Mouse (Mus musculus) heart, embryonic 13.5 days (tissue): ENCODE data around the gene Itpr1. TPM values are rescaled to one million over a fixed set of nuclear protein-coding genes. Genes with fewer than 3 reads are reported as not detected.

Source experiments
- ATAC-seq: fragments of 200-750 bp; cut with Nextera tagmentation; 2 replicates; pipeline ENCODE4 v1.8.0; 2017; ENCODE audit warnings: moderate TSS enrichment; ENCODE audit not compliant: insufficient number of reproducible peaks, low FRiP score, low TSS enrichment; ENCODE audit errors: extremely low read depth
- H3K27ac ChIP-seq: fragments of 300-500 bp; sonication (generic); replicated peaks from 2 replicates; pipeline ENCODE4 v1.5.1; 2015; ENCODE audit warnings: moderate library complexity, mild to moderate bottlenecking, inconsistent platforms
- H3K27me3 ChIP-seq: fragments of 300-500 bp; sonication (generic); replicated peaks from 2 replicates; pipeline ENCODE4 v1.6.1; 2015; ENCODE audit warnings: mild to moderate bottlenecking, inconsistent platforms
- H3K36me3 ChIP-seq: fragments of 300-500 bp; sonication (generic); 2 replicates; pipeline ENCODE4 v1.6.1; 2015; ENCODE audit warnings: mild to moderate bottlenecking, inconsistent platforms
- H3K4me1 ChIP-seq: fragments of 300-500 bp; sonication (generic); 2 replicates; pipeline ENCODE4 v1.6.1; 2015; ENCODE audit warnings: inconsistent platforms
- H3K4me2 ChIP-seq: fragments of 300-500 bp; sonication (generic); 2 replicates; pipeline ENCODE4 v1.6.1; 2015; ENCODE audit warnings: inconsistent platforms, mild to moderate bottlenecking, moderate library complexity
- H3K4me3 ChIP-seq: fragments of 300-500 bp; sonication (generic); 2 replicates; pipeline ENCODE4 v1.5.1; 2015; ENCODE audit warnings: moderate library complexity, mild to moderate bottlenecking, inconsistent platforms
- H3K9ac ChIP-seq: fragments of 300-500 bp; sonication (generic); 2 replicates; pipeline ENCODE4 v1.6.1; 2015; ENCODE audit warnings: inconsistent platforms, mild to moderate bottlenecking, moderate library complexity
- H3K9me3 ChIP-seq: fragments of 300-500 bp; sonication (generic); 2 replicates; pipeline ENCODE4 v1.6.1; 2016; ENCODE audit warnings: inconsistent platforms
- WGBS: fragments of 180-500 bp; shearing (Covaris S2); methylation state at CpG from one replicate; pipeline ENCODE4 v1.1.7; 2015; ENCODE audit warnings: mixed read lengths; 5-methylcytosine and 5-hydroxymethylcytosine counted together
- polyA plus RNA-seq: library from polyadenylated mRNA; unstranded; fragments of >200 nt; fragmentation: Nextera tagmentation; extraction: Ambion mirVana; gene quantifications from 2 replicates; pipeline ENCODE4 v1.2.1, GENCODE M21; 2015

Itpr1 gene
- polyA plus RNA-seq, 1 experiment from 2014 or later, result 12.1 TPM

DNA sequence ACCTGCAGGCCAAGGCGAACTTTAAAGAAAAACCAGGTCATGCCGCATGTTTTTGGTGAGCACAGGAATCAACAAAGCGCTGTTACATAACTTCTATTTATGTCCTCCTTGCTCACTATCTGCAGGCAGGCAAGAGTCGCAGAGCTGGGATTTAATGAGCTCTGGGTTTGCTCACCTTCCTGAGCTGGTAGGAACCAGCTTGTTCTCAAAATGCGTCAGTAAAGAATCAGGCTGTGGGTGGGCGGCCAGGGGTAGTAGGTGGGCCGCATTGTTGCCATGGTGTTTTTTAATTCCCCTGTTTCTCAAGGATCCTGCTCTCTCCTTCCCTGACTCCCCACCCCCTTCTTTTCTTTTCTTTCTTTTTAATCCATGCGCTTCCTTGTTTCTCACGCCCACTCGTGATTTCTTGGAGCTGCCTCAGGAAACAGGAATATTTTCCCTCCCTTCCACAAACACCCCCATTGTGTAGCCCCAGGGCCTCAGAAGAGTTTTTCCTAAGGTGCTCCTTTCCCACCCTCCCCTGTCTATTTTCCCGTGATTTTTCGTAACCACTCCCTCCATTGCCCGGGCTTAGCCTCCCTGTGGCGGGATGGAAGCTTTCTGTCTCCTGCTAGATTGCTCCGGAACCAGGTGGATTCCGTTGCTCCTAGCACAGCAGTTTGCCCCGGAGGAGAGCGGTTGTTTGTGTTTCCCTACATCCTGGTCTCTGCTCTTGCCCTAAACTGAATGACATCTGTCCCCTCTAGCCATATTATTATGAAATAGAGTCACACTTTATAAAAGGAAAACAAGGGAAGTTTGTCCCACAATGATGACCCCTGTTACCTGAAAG is 243.6 kb downstream of the Itpr1 start:
- Histone ChIP-seq H3K4me3 (peak overlapping the region; percentile 22), H3K4me2 (peak overlapping the region; percentile 61), H3K36me3 (no peaks in the 10 kb centered on the region), H3K27ac (peak overlapping the region; percentile 75), H3K9me3 (no peaks in the 10 kb centered on the region), H3K27me3 (no peaks in the 10 kb centered on the region), H3K9ac (peak overlapping the region; percentile 71), H3K4me1 (peaks cover 48% of the 10 kb centered on the region)
- WGBS, result 19% methylated on average over 18 of the region's 18 CpGs
- ATAC-seq, result 0 out of 2 replicates have a peak, but pooled peaks have one; percentile 22

DNA sequence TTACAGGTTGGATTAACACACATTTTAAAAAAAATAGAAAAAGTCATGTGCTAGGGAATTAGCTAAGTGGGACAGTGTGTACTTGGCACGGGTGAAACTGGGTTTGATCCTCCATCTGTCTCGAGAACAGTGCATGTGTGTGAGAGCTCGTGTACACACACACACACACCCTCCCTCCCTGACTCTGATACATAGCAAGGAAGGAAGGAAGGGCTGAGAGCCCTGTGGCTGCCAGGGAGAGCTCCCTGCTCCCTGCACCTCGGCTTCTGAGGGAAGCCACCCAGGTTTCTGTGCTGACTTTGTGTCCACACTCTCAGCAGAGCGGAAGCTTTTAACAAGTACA is 244.1 kb downstream of the Itpr1 start:
- H3K4me1 ChIP-seq, result peaks cover 43% of the 10 kb centered on the region
- H3K27me3 ChIP-seq, result no peaks in the 10 kb centered on the region
- WGBS, result 23% methylated on average over 5 of the region's 5 CpGs
- no peaks in the 10 kb centered on the region for H3K9me3 ChIP-seq
- no peak for ATAC-seq
- peak overlapping the region; percentile 61 for H3K4me2 ChIP-seq
- H3K4me3 ChIP-seq, result peak overlapping the region; percentile 22; the same call in 1 of the 2 replicates
- H3K27ac ChIP-seq, result peak overlapping the region; percentile 75
- no peaks in the 10 kb centered on the region for H3K36me3 ChIP-seq
- H3K9ac ChIP-seq, result peak overlapping the region; percentile 71

DNA sequence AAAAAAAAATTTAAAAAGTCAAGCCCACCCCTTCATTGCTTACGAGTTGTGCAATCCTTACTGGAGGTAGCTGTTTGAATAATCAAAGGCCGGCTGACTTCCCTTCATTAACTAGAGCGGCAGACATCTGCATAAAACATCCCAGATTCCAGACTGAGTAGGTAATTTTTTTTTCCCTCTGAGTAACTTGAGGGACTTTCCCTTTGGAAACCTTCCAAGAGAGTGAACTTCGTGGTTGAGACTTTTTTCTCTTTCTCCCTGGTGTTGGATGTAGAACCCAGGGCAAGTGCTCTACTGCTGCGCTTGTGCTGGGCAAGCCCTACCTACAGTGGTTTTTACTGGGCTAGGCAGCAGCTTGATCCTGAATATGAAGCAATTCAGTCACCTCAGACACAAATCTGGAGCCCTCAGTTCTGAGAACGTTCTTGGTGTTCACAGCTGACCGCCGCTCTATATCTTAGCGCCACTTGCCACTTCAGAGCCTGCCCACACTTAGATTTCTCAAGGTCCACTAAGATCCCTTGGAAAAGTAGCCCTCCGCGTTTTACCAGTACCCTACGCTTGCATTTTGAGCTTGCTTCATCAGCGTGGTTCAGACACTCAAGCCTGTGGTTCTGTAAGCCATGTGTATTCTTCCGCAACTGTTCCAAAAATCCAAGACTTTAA is 244.8 kb downstream of the Itpr1 start:
- H3K9ac ChIP-seq, result no peak overlapping the region
- H3K9me3 ChIP-seq, result no peaks in the 10 kb centered on the region
- H3K36me3 ChIP-seq, result no peaks in the 10 kb centered on the region
- H3K4me1 ChIP-seq, result peaks cover 43% of the 10 kb centered on the region
- no peaks in the 10 kb centered on the region for H3K27me3 ChIP-seq
- no peak for ATAC-seq
- WGBS, result 59% methylated on average over 14 of the region's 14 CpGs
- no peak overlapping the region for H3K4me3 ChIP-seq
- peak overlapping the region; percentile 4; the same call in 1 of the 2 replicates for H3K4me2 ChIP-seq
- H3K27ac ChIP-seq, result peak overlapping the region; percentile 75

DNA sequence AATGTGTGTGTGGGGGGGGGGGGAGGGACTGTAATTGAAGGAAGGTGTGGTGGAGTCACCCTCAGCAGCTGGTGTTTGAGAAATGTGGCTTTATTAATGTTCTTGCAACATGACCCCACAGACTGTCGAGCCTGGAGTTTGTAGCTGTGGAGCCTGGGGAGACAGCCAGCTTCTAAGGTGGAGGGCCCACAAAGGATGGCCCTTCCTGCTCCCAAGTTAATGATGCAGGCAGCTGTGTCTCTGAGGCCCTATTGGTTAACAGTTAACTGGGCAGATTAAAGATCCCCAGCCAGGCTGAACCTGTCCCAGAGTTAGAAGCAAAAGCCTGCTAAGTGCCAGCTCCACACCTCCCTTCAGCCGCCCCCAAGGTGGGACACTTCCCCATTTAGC is 245.3 kb downstream of the Itpr1 start:
- no peak for ATAC-seq
- peak overlapping the region; percentile 40; the same call in 1 of the 2 replicates for H3K9ac ChIP-seq
- WGBS, result 62% methylated on average over 2 of the region's 2 CpGs

DNA sequence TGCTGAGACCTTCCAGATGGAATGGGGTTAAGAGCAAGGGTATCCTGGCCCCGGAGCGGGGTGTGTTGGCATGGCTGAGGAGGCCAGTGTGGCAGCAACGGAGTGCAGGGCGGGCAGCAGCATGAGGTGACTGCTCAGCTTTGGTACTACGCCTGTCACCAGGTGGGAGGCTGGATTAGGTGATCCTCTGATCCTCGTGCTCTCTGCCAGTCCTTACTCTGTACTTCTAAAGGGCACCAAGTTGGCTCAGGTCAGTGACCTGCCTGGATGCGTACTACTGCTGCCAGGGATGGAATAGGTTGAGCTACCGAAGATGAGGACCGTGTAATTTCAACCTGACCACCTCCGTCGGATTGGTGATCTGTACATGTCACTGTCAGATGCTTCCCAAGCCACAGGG is 245.9 kb downstream of the Itpr1 start:
- 0 out of 2 replicates have a peak overlapping the region, but pooled peaks have one; percentile 75 for H3K27ac ChIP-seq
- no peak overlapping the region for H3K4me3 ChIP-seq
- peaks cover 48% of the 10 kb centered on the region for H3K4me1 ChIP-seq
- WGBS, result 83% methylated on average over 11 of the region's 11 CpGs
- no peaks in the 10 kb centered on the region for H3K36me3 ChIP-seq
- no peaks in the 10 kb centered on the region for H3K27me3 ChIP-seq
- no peak overlapping the region for H3K4me2 ChIP-seq
- H3K9ac ChIP-seq, result no peak overlapping the region
- no peak for ATAC-seq
- H3K9me3 ChIP-seq, result no peaks in the 10 kb centered on the region

More for the DNA sequence above, 245.3 kb downstream of the Itpr1 start:
- no peaks in the 10 kb centered on the region for H3K36me3 ChIP-seq
- peak overlapping the region; percentile 75 for H3K27ac ChIP-seq
- no peak overlapping the region; the same call in 1 of the 2 replicates for H3K4me2 ChIP-seq
- H3K27me3 ChIP-seq, result no peaks in the 10 kb centered on the region
- no peaks in the 10 kb centered on the region for H3K9me3 ChIP-seq
- no peak overlapping the region for H3K4me3 ChIP-seq
- H3K4me1 ChIP-seq, result peaks cover 43% of the 10 kb centered on the region

DNA sequence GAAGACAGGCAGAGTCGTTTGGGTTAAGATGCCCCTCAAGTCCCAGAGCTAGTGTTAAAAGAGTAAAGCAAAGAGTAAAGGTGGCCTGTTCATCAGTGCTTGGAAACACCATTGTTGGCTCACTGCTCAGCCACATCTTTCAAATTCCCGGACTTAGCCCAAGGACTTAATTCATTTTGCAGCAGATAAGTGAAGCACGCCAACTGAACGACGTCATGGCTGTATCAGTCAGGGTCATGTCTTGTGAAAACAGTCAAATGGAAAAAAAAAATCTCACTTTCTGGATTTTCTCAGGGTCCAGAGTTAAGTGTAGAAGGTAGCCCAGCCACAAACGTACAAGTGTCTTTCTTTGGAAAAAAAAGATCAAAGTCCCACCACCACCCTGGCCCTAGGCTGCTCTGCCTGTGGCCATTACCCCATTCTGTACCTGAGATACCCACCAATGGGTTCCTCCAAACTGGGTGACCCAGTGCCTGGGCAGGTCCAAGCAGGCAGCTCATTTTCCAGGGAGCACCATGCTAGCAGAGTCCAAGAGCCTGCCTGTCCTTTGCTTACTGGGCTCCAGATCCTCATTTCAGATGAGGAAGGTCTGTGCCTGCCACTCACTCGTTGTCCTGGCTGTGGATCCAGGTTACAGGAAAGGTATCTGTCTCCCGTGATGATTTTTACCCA is 251.5 kb downstream of the Itpr1 start:
- no peak overlapping the region for H3K9ac ChIP-seq
- H3K36me3 ChIP-seq, result no peaks in the 10 kb centered on the region
- H3K9me3 ChIP-seq, result no peaks in the 10 kb centered on the region
- 54% methylated on average over 8 of the region's 8 CpGs for WGBS
- H3K4me2 ChIP-seq, result no peak overlapping the region
- no peaks in the 10 kb centered on the region for H3K27me3 ChIP-seq
- H3K27ac ChIP-seq, result peak overlapping the region; percentile 61
- peaks cover 38% of the 10 kb centered on the region for H3K4me1 ChIP-seq
- H3K4me3 ChIP-seq, result no peak overlapping the region
- no peak for ATAC-seq

DNA sequence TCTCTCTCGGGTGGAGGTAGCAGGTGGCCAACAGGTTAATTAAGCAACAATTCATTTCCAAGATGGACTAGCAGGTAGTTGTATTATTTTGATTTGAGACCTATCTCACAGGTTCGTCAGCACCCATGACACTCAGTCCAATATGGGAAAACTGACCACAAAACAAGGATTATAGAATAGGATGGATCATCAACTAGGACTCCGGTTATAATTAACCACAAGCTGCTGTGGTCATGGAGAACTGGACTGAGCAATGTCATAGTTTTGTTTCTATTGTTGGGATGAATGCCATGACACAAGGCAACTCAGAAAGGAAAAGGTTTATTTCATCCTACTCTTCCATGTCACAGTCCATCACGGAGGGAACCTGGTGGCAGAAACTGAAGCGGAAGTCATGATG is 252.3 kb downstream of the Itpr1 start:
- Histone ChIP-seq H3K9me3 (no peaks in the 10 kb centered on the region), H3K27me3 (no peaks in the 10 kb centered on the region), H3K4me1 (peaks cover 39% of the 10 kb centered on the region), H3K9ac (no peak overlapping the region), H3K36me3 (no peaks in the 10 kb centered on the region), H3K4me3 (no peak overlapping the region), H3K4me2 (no peak overlapping the region), H3K27ac (0 out of 2 replicates have a peak overlapping the region, but pooled peaks have one; percentile 61)
- ATAC-seq, result no peak
- 93% methylated on average over 5 of the region's 5 CpGs for WGBS

DNA sequence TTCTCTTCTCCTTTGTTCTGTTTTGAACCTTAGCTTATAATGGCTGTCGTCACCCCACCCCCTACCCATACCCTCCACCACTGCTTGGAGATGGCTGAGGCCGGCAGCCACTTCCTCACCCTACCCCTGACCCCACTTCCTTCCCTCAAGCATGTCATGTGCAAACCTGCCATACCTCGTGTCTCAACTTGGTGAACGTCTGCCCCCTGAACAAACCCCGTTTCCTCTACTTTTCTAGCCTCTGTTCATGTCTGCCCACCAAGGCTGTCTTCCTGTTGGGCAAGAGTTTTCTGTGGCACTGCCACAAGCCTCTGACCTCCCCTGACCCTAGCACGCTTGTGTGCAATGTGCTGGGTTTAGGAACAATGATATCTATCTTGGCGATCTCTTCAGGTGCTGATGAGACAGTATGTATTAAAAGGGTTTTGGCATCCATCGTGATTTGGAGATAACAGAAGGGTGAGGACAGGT is 253.2 kb downstream of the Itpr1 start:
- ATAC-seq, result no peak

DNA sequence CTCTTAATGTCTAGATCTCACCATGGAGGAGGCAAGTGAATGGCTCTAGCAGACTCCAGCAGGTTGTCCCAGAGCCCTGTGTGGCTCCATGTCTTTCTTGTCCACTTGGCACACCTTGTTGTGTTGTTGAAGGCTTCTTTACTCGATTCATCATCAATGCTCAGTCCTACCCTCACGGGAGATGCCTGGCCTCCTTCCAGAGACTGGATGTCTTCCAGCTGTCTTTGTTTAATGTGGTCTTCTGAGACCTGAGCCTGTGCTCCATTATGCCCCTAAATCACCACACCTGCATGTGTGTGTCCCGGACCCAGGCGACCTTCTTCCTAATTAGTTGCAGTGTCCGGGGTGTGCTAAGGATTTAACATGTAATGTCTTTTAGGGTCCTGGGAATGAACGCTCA is 254.7 kb downstream of the Itpr1 start:
- Histone ChIP-seq H3K4me2 (no peak overlapping the region), H3K9ac (no peak overlapping the region), H3K36me3 (peaks cover 11% of the 10 kb centered on the region), H3K4me1 (peaks cover 40% of the 10 kb centered on the region), H3K27ac (no peak overlapping the region), H3K9me3 (no peaks in the 10 kb centered on the region), H3K4me3 (no peak overlapping the region), H3K27me3 (no peaks in the 10 kb centered on the region)
- 77% methylated on average over 6 of the region's 6 CpGs for WGBS
- no peak for ATAC-seq

More for the DNA sequence above, 253.2 kb downstream of the Itpr1 start:
- Histone ChIP-seq H3K9me3 (no peaks in the 10 kb centered on the region), H3K36me3 (peaks cover 7% of the 10 kb centered on the region; the same call in 1 of the 2 replicates), H3K9ac (no peak overlapping the region), H3K27ac (no peak overlapping the region), H3K4me3 (no peak overlapping the region), H3K4me2 (no peak overlapping the region), H3K27me3 (no peaks in the 10 kb centered on the region), H3K4me1 (peaks cover 39% of the 10 kb centered on the region)
- WGBS, result 65% methylated on average over 8 of the region's 8 CpGs

DNA sequence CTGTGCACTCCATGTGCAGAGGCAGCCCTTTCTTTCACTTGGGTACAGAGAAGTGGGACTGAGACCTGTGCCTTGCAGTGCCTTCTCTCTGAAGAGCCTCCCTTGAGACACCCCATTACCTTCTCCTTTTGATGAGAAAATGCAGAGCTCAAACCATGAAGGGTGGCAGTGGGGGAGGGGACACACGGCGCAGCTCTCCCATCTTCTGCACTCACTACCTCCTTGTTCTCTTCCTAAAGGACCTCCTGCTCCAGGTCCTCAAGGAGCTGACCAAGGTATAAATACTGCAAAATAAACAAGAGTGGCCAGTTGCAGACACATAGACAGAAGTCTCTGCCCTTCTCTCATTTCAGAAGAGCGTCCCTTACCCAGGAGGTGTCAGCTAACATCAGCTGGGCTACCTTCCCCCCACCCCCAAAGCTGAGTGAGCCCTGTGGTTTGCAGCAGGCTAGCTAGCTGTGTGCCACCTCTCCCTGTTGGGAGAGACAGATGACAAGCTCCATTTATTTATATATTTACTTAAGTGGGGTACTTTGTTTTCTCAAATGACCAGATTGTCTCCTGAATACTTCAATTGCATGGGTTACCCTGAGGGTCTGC is 255.4 kb downstream of the Itpr1 start:
- Histone ChIP-seq H3K4me2 (no peak overlapping the region), H3K4me3 (no peak overlapping the region), H3K36me3 (peaks cover 15% of the 10 kb centered on the region), H3K27ac (no peak overlapping the region), H3K4me1 (peaks cover 44% of the 10 kb centered on the region), H3K9me3 (no peaks in the 10 kb centered on the region), H3K9ac (no peak overlapping the region), H3K27me3 (no peaks in the 10 kb centered on the region)
- no peak for ATAC-seq
- 24% methylated on average over 3 of the region's 3 CpGs for WGBS

DNA sequence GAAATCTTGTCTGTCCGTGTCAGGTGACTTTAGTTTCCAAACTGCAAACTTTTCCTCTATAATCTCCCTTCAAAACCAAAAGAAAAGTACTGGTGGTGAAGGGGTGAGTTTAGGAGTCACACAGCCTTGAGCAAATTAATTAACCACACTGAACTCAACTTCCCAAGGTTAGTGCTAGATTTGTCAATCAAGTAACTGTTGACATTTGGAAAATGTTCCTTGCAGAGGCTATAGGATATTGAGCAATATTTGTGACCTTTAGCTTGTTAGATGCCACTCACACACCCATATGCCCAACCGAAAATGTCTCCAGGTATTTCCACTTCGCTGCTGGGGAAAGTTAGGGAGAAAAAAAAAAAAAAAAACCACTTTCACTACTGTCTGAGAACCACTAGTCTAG is 259.0 kb downstream of the Itpr1 start:
- H3K4me1 ChIP-seq, result peaks cover 33% of the 10 kb centered on the region
- no peak for ATAC-seq
- WGBS, result 88% methylated on average over 3 of the region's 3 CpGs
- no peak overlapping the region for H3K4me3 ChIP-seq
- H3K4me2 ChIP-seq, result no peak overlapping the region
- H3K9me3 ChIP-seq, result no peaks in the 10 kb centered on the region
- H3K36me3 ChIP-seq, result peaks cover 33% of the 10 kb centered on the region
- no peak overlapping the region for H3K27ac ChIP-seq
- H3K27me3 ChIP-seq, result no peaks in the 10 kb centered on the region
- no peak overlapping the region for H3K9ac ChIP-seq
